Mouse (Mus musculus): ENCODE measurements around the gene Chchd2. TPM values are rescaled to one million over a fixed set of nuclear protein-coding genes. Genes with fewer than 3 reads are reported as not detected.

Chchd2 gene
- polyA plus RNA-seq, 1 experiment, result 931 TPM

DNA sequence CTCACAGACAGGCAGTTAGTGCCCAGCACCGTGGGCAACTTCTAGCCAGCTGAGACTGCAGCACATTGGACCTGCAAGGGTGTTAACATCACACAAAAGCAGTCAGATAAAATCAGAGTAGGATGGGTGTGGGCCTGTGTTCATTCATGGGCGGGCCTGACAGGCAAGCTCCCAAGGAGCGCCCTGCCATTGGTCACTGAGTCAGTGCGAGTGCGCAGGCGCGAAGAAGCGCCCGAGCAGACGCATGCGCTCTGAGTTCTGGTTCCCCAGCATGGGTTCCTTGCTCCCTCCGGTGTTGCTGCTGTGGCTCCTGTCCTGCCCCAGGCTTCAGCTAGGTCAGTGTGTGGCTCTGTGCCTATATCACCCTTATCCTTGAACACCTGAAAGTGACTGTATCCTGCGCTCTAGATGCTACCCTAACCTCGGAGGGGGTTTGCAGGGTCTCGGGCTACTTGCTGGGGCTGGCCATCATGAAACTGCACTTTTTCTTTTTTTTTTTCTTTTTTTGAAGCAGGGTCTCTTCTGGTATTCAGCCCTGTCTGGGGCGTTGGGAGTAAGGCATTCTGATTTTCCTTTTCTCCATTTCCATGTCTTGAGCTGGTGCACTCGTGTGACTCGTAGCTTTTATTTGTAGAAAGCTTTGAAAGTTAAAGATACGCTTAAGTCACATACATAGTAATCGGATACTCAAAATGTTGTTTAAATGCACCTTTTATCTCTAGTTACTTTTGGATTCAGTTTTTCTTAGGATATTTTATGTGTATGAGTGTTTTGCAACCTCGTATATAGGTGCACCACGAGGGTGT, 40.3 kb downstream of the Chchd2 start, which contains the start of gene Sumf2:
Gene Sumf2, plus strand, starts transcription at position 235 of the 806 bp plus-strand sequence.
- TF ChIP-seq GATA1 (IDR thresholded peaks at IDR 0.05; ENCODE audit: low read length), result no peak

DNA sequence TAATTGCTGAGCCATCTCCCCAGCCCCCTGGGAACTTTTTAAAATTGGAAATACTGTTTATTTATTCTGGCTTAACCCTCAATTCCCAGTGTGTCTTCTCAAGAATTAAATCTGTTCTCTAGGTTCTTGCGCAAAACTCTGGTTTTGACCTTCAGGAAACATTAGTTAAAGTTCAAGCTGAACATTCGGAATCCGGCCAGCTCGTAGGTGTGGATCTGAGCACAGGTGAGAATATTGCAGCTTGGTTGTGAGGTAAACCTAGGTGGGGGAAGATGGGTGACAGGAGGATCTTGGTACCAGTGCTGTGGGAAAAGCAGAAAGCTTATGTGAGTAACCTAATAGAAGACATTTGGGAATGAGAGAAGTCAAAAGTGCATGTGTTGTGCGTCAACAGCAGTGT, 42.4 kb downstream of the Chchd2 start:
- no peak for TF ChIP-seq GATA1 (IDR thresholded peaks at IDR 0.05; ENCODE audit: low read length)

Other genes starting within 250 kb of the Chchd2 start
- 0.03 and 0.04 TPM in 2 replicates for gene Zfp11, start 217.4 kb downstream of the Chchd2 start, polyA plus RNA-seq (2012)
- not detected in 2 replicates for gene Sept14, start 179.0 kb downstream of the Chchd2 start, polyA plus RNA-seq (2012)
- gene Mrps17, start 172.0 kb downstream of the Chchd2 start, polyA plus RNA-seq (2012), result 30.7 and 36.4 TPM in 2 replicates
- gene Nipsnap2, start 162.4 kb downstream of the Chchd2 start, polyA plus RNA-seq (2012), result 54.9 and 74.5 TPM in 2 replicates
- 10.3 and 76.9 TPM in 2 replicates for gene Psph, start 100.0 kb downstream of the Chchd2 start, polyA plus RNA-seq (2012)
- 29.0 and 30.2 TPM in 2 replicates for gene Sumf2, start 40.5 kb downstream of the Chchd2 start, polyA plus RNA-seq (2012)
- gene Zbed5, start 8.3 kb upstream of the Chchd2 start, polyA plus RNA-seq (2012), result 9.3 and 12.2 TPM in 2 replicates
- not detected in 2 replicates for gene Phkg1, start 11.1 kb upstream of the Chchd2 start, polyA plus RNA-seq (2012)
- gene Nupr1l, start 21.1 kb upstream of the Chchd2 start, polyA plus RNA-seq (2012), result 2.8 and 4.3 TPM in 2 replicates
- gene Vkorc1l1, start 54.5 kb upstream of the Chchd2 start, polyA plus RNA-seq (2012), result 21.0 and 29.4 TPM in 2 replicates
- 19.9 and 21.1 TPM in 2 replicates for gene Gusb, start 115.6 kb upstream of the Chchd2 start, polyA plus RNA-seq (2012)
- 16.6 and 21.0 TPM in 2 replicates for gene Asl, start 141.8 kb upstream of the Chchd2 start, polyA plus RNA-seq (2012)
- gene Crcp, start 141.8 kb upstream of the Chchd2 start, polyA plus RNA-seq (2012), result 9.0 and 10.0 TPM in 2 replicates
- 0.25 TPM in 1 of 2 replicates, not detected in the other for gene Tpst1, start 185.9 kb upstream of the Chchd2 start, polyA plus RNA-seq (2012)